Mouse (Mus musculus) right cerebral cortex, adult 2 months (tissue): Measurements from ENCODE around the gene Blvra.
A peak's percentile ranks its signal among the peaks of the same experiment; 100 is the strongest.

Source experiments
- DNase-seq, 2 experiments: peaks; one replicate each; pipeline ENCODE4 v3.0.0; 2021 to 2022; ENCODE audit warnings: low spot score in 2 of 2

The Blvra gene

GRCm38 (mm10) chr2:127136979-127137378, 66.5 kb downstream of the Blvra start:
- DNase-seq = no peak

- DNase-seq = no peak
These were observed 67.5 kb downstream of the Blvra start for GRCm38 (mm10) chr2:127137838-127138420.

- no peak for DNase-seq
These were observed 68.0 kb downstream of the Blvra start for GRCm38 (mm10) chr2:127138449-127138848.

- no peak for DNase-seq
These were observed 68.6 kb downstream of the Blvra start for GRCm38 (mm10) chr2:127139094-127139493.

- DNase-seq = no peak
These were observed 69.1 kb downstream of the Blvra start for GRCm38 (mm10) chr2:127139605-127140004.

- peak in 1 of 2 experiments; percentile 21 for DNase-seq
These were observed 69.5 kb downstream of the Blvra start for GRCm38 (mm10) chr2:127140011-127140410.

- DNase-seq = no peak
These were observed 71.6 kb downstream of the Blvra start for GRCm38 (mm10) chr2:127142031-127142430.

GRCm38 (mm10) chr2:127142577-127143157, 72.2 kb downstream of the Blvra start:
- no peak for DNase-seq

GRCm38 (mm10) chr2:127143158-127144063, 72.9 kb downstream of the Blvra start, which contains the start of gene Itpripl1:
Gene Itpripl1 (minus strand): TSS chr2:127143442.
- peak in 1 of 2 experiments; percentile 51 for DNase-seq

GRCm38 (mm10) chr2:127145699-127146098, 75.2 kb downstream of the Blvra start:
- DNase-seq = no peak
